Mouse (Mus musculus) kidney, adult 2 months (tissue): ENCODE results near the gene 4931423N10Rik. TPM values are rescaled to one million over a fixed set of nuclear protein-coding genes. Genes with fewer than 3 reads are reported as not detected.

Experiments used
- DNase-seq: peaks from one replicate; pipeline ENCODE4 v3.0.0; 2021
- H3K27ac ChIP-seq: fragments of 200-500 bp; 2 replicates; pipeline ENCODE4 v1.5.1; 2012; ENCODE audit warnings: low read depth, low read length, control low read depth, inconsistent platforms; ENCODE audit not compliant: insufficient read depth
- H3K27me3 ChIP-seq: fragments of 200-500 bp; replicated peaks from 2 replicates; pipeline ENCODE4 v1.6.1; 2012; ENCODE audit warnings: mild to moderate bottlenecking, moderate library complexity, low read length, inconsistent platforms; ENCODE audit not compliant: control insufficient read depth, insufficient read depth
- H3K36me3 ChIP-seq: fragments of 200-500 bp; 2 replicates; pipeline ENCODE4 v1.6.1; 2012; ENCODE audit warnings: mild to moderate bottlenecking, moderate library complexity, low read length, inconsistent platforms; ENCODE audit not compliant: control insufficient read depth, insufficient read depth
- H3K4me1 ChIP-seq: fragments of 200-500 bp; 2 replicates; pipeline ENCODE4 v1.6.1; 2011; ENCODE audit warnings: low read length; ENCODE audit not compliant: control insufficient read depth, insufficient read depth
- H3K4me3 ChIP-seq: fragments of 200-500 bp; 2 replicates; pipeline ENCODE4 v1.5.1; 2011; ENCODE audit warnings: mild to moderate bottlenecking, low read depth, low read length, control low read depth; ENCODE audit not compliant: insufficient read depth
- CTCF ChIP-seq: fragments of 200-500 bp; conservative IDR thresholded peaks from 2 replicates; pipeline ENCODE4 v1.5.1; 2011; ENCODE audit warnings: low read depth, mild to moderate bottlenecking, control low read depth, low read length, moderate library complexity, mixed read lengths; ENCODE audit not compliant: insufficient read depth, insufficient read length
- POLR2A ChIP-seq: fragments of 200-500 bp; IDR thresholded peaks from one replicate; pipeline ENCODE4 v1.6.1; 2011; ENCODE audit warnings: low read depth, low read length, control low read depth
- WGBS: fragments of 180-500 bp; shearing (Covaris S2); methylation state at CpG from one replicate; pipeline ENCODE4 v1.1.7; 2018; 5-methylcytosine and 5-hydroxymethylcytosine counted together
- polyA plus RNA-seq: library from polyadenylated mRNA; depleted of rRNA; stranded (reverse); fragments of >200 nt; gene quantifications from 2 replicates; pipeline ENCODE4 v1.2.3, GENCODE M21; 2012; rRNA removed

4931423N10Rik gene
- not detected in 2 replicates for polyA plus RNA-seq

GRCm38 (mm10) chr2:23207070-23207526 is at the start of gene 4931423N10Rik:
Gene 4931423N10Rik (plus strand): TSS chr2:23207476.
- 75% methylated on average over 15 of the region's 15 CpGs for WGBS
- Histone ChIP-seq H3K36me3 (no peaks in the 10 kb centered on the region), H3K27ac (no peak within 1 kb of the TSS), H3K4me3 (no peak within 1 kb of the TSS), H3K4me1 (no peaks in the 10 kb centered on the region), H3K27me3 (no peaks in the 10 kb centered on the region)
- TF ChIP-seq POLR2A, result no peak
- TF ChIP-seq CTCF, result 0 out of 2 replicates have a peak, but pooled peaks have one; percentile 17
- DNase-seq, result no peak

DNA sequence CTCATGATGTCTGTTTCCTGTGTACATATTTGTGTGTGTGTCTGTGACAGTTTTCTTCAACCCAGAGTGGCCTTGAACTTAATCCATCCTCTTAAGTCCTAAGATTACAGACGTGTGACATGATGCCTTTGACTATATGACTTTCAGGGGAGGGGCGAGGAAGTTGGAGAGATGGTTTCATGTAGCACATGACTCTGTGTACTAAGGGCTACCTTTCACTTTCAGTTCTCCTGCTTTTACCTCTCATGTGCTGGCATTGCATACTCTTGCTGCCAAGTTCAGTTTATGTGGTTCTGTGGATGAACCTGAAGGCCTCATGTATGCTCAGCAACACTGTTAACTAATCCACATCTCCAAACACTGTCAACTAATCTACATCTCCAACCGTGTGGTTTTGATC is 35.0 kb upstream of the 4931423N10Rik start:
- TF ChIP-seq POLR2A (no peak), CTCF (no peak)
- Histone ChIP-seq H3K4me1 (no peaks in the 10 kb centered on the region), H3K4me3 (no peak overlapping the region), H3K27me3 (no peaks in the 10 kb centered on the region), H3K27ac (no peak overlapping the region), H3K36me3 (peaks cover 8% of the 10 kb centered on the region)
- 87% methylated on average over 3 of the region's 3 CpGs for WGBS
- DNase-seq, result no peak

DNA sequence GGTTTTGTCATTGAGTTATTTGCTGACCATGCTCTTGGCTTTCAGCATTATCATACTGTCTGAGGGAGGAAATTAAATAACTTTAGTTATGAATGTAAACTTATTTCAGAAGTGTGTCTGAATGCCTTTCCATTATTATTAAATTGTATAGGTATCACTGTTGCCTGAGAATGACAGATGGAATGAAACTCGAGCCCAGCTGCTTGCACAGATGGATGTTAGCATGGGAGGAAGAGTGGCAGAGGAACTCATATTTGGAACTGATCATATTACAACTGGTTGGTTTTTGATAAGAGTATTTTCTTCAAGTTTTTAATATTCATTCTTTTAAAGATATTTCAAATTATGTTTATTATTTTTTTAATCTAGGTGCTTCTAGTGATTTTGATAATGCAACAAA is 12.9 kb upstream of the 4931423N10Rik start:
- 90% methylated on average over 1 of the region's 1 CpGs for WGBS
- H3K36me3 ChIP-seq, result peaks cover 16% of the 10 kb centered on the region
- H3K4me1 ChIP-seq, result no peaks in the 10 kb centered on the region

DNA sequence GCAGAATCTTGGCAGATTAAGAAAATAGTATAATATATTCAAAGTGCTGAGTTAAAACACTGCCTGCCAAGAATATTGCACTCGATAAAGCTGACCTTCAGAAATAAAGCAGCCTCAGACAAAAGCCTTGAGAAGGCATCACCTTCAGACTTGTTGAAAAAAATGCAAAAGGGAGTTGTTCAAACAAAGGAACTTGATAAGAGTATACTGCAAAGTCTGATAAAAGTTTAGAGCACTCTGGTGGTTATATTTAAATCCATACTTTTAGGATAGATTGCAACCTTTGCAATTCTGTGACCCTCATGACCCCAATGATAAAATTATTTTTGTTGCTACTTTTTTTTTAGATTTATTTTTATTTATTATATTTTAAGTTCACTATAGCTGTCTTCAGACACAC is 6.2 kb upstream of the 4931423N10Rik start:
- Histone ChIP-seq H3K27ac (no peak overlapping the region), H3K4me1 (no peaks in the 10 kb centered on the region), H3K27me3 (no peaks in the 10 kb centered on the region), H3K36me3 (peaks cover 1% of the 10 kb centered on the region), H3K4me3 (no peak overlapping the region)
- DNase-seq, result no peak
- no peak for TF ChIP-seq CTCF
- no peak for TF ChIP-seq POLR2A
- WGBS, result 50% methylated on average over 1 of the region's 1 CpGs

More for the DNA sequence above, 12.9 kb upstream of the 4931423N10Rik start:
- no peaks in the 10 kb centered on the region for H3K27me3 ChIP-seq
- TF ChIP-seq CTCF (no peak), POLR2A (no peak)
- no peak overlapping the region for H3K27ac ChIP-seq
- H3K4me3 ChIP-seq, result no peak overlapping the region
- DNase-seq, result no peak

DNA sequence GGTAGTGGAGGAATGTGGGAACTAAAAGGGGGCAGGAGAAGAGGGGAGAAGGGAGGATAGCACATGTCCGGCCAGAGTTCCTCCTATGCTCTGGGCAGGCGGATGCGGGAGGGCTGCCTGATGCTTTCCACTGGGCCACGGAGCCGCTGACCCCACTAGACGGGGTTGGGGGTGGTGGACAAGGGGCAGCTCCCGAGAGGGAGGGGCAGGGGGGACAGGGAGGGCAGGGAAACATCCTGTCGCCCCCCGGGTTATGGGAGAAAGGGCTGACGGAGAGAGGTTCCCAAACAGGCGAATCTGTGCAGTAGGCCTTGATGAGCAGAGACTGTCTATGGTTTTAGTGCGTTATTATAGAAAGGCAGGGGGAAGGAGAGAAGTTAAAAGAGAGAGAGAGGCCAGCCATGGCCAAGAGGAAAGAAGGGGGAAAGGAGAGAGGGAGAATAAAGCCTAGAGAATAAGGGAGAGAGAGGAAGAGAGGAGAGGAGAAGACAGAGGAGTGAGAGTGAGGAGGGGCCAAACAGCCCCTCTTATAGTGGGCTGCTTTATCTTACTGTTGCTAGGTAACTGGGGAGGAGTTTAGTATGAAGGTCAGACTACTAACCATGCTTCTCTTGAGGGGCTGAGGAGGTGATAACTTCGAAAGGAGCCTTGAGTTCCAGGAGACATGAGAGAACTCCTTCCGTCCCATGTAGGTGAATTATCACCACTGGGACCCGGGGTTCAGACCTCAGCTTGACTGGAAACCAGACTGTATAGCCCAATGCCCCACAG is 4.2 kb upstream of the 4931423N10Rik start:
- Histone ChIP-seq H3K27me3 (no peaks in the 10 kb centered on the region), H3K36me3 (no peaks in the 10 kb centered on the region; the same call in 1 of the 2 replicates), H3K4me1 (no peaks in the 10 kb centered on the region), H3K27ac (no peak overlapping the region), H3K4me3 (no peak overlapping the region)
- WGBS, result 49% methylated on average over 15 of the region's 15 CpGs
- DNase-seq, result no peak
- TF ChIP-seq CTCF, result no peak
- TF ChIP-seq POLR2A, result no peak

DNA sequence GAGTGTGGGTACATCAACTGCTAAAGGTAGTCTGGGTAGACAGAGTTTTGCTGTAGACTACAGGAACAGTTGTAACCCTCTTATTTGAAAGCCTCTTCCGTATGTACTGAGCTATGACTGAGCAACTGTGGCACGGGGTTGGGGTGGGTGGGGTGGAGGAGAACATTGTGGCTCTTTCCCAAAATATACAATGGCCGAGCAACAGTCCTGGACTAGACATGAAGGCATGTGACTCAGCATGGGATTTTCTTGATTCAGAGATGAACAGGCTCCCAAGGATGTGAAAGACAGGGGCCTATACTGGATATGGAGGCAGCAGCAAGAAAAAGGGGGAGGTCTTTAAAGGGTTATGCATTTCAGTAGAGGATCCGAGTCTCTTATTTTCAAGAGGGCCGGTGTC is 6.4 kb downstream of the 4931423N10Rik start:
- Histone ChIP-seq H3K27ac (no peak overlapping the region), H3K4me1 (no peaks in the 10 kb centered on the region), H3K27me3 (no peaks in the 10 kb centered on the region), H3K36me3 (no peaks in the 10 kb centered on the region), H3K4me3 (no peak overlapping the region)
- no peak for DNase-seq
- 73% methylated on average over 5 of the region's 5 CpGs for WGBS
- no peak for TF ChIP-seq CTCF

GRCm38 (mm10) chr2:23225199-23225598 is 17.9 kb downstream of the 4931423N10Rik start:
- no peak for TF ChIP-seq POLR2A
- no peak for TF ChIP-seq CTCF
- WGBS, result 68% methylated on average over 7 of the region's 7 CpGs

DNA sequence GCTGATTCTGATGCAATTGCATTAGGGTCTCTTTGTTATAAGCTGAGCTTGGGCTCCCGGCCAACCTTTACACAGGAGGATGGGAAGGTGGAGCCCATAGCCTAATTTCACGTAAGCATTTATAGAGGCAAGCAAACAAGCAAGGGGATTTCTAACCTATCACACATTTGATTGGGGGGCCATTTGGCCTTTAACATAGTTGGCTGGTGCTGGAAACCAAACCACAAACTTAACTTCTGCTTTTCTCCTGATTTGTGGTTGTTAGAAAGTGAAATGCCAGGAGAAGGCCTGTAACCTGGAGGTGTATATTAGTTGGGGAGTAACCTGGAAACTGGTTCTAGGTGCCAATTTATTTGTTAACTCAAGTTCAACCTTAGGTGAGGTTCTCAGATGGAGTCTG is 21.2 kb downstream of the 4931423N10Rik start:
- DNase-seq, result no peak
- Histone ChIP-seq H3K36me3 (no peaks in the 10 kb centered on the region), H3K27ac (no peak overlapping the region), H3K27me3 (no peaks in the 10 kb centered on the region), H3K4me1 (no peaks in the 10 kb centered on the region), H3K4me3 (no peak overlapping the region)
- WGBS, result 60% methylated on average over 2 of the region's 2 CpGs
- TF ChIP-seq POLR2A (no peak), CTCF (no peak)

More at GRCm38 (mm10) chr2:23225199-23225598, 17.9 kb downstream of the 4931423N10Rik start:
- DNase-seq, result no peak
- no peak overlapping the region for H3K4me3 ChIP-seq
- no peaks in the 10 kb centered on the region for H3K36me3 ChIP-seq
- no peaks in the 10 kb centered on the region for H3K4me1 ChIP-seq
- H3K27ac ChIP-seq, result no peak overlapping the region
- no peaks in the 10 kb centered on the region for H3K27me3 ChIP-seq
